Mouse (Mus musculus) lung, embryonic 14.5 days (tissue): ENCODE results near the gene 1700007K13Rik. TPM values are rescaled to one million over a fixed set of nuclear protein-coding genes. Genes with fewer than 3 reads are reported as not detected.

ENCODE experiments used
- ATAC-seq: fragments of 200-750 bp; cut with Nextera tagmentation; 2 replicates; pipeline ENCODE4 v1.8.0; 2017; ENCODE audit warnings: mild to moderate bottlenecking, moderate TSS enrichment, moderate library complexity; ENCODE audit not compliant: insufficient read depth
- DNase-seq: peaks from one replicate; pipeline ENCODE4 v3.0.0-alpha.2; 2015
- H3K27ac ChIP-seq: fragments of 300-500 bp; sonication (generic); 2 replicates; pipeline ENCODE4 v1.5.1; 2014; ENCODE audit warnings: low read depth, mild to moderate bottlenecking, moderate library complexity
- H3K27me3 ChIP-seq: fragments of 300-500 bp; sonication (generic); 2 replicates; pipeline ENCODE4 v1.6.1; 2014; ENCODE audit warnings: low read length, control low read depth; ENCODE audit not compliant: insufficient read depth
- H3K36me3 ChIP-seq: fragments of 300-500 bp; sonication (generic); 2 replicates; pipeline ENCODE4 v1.6.1; 2014; ENCODE audit warnings: control low read depth; ENCODE audit not compliant: insufficient read depth
- H3K4me1 ChIP-seq: fragments of 300-500 bp; sonication (generic); 2 replicates; pipeline ENCODE4 v1.6.1; 2014; ENCODE audit warnings: antibody characterized with exemption, control low read depth; ENCODE audit not compliant: insufficient read depth
- H3K4me2 ChIP-seq: fragments of 300-500 bp; sonication (generic); 2 replicates; pipeline ENCODE4 v1.6.1; 2014; ENCODE audit warnings: mild to moderate bottlenecking
- H3K4me3 ChIP-seq: fragments of 300-500 bp; sonication (generic); 2 replicates; pipeline ENCODE4 v1.5.1; 2014; ENCODE audit warnings: low read depth, low read length
- H3K9ac ChIP-seq: fragments of 300-500 bp; sonication (generic); 2 replicates; pipeline ENCODE4 v1.6.1; 2014
- H3K9me3 ChIP-seq: fragments of 300-500 bp; sonication (generic); 2 replicates; pipeline ENCODE4 v1.6.1; 2016; ENCODE audit warnings: low read depth, low read length, control low read depth
- CTCF ChIP-seq: IDR thresholded peaks from 2 replicates; pipeline ENCODE4 v1.5.1; 2016; ENCODE audit warnings: antibody characterized with exemption, low read depth
- WGBS: fragments of 180-500 bp; shearing (Covaris S2); extraction: QIAGEN DNeasy Blood & Tissue Kit; methylation state at CpG from one replicate; pipeline ENCODE4 v1.1.7; 2014; 5-methylcytosine and 5-hydroxymethylcytosine counted together
- polyA plus RNA-seq: library from polyadenylated mRNA; unstranded; fragments of >200 nt; fragmentation: Nextera tagmentation; extraction: Ambion mirVana; gene quantifications from 2 replicates; pipeline ENCODE4 v1.2.1, GENCODE M21; 2014

The 1700007K13Rik gene
- polyA plus RNA-seq, 1 experiment from 2014 or later: not detected

- peak overlapping the region; percentile 76 for H3K27ac ChIP-seq
- H3K4me2 ChIP-seq: no peak overlapping the region
- no peak overlapping the region for H3K9ac ChIP-seq
- no peak overlapping the region for H3K4me3 ChIP-seq
- ATAC-seq (no peak), DNase-seq (no peak)
- H3K27me3 ChIP-seq: no peaks in the 10 kb centered on the region
- no peak for TF ChIP-seq CTCF
- H3K9me3 ChIP-seq: no peaks in the 10 kb centered on the region; the same call in 1 of the 2 replicates
- H3K4me1 ChIP-seq: no peaks in the 10 kb centered on the region
- H3K36me3 ChIP-seq: no peaks in the 10 kb centered on the region
- no CpG with 5 or more reads among the region's 2 CpGs for WGBS
These were observed 32.6 kb downstream of the 1700007K13Rik start for GRCm38 (mm10) chr2:28433512-28433911.

GRCm38 (mm10) chr2:28432811-28433210 lies 33.3 kb downstream of the 1700007K13Rik start:
- TF ChIP-seq CTCF: no peak
- Histone ChIP-seq H3K9ac (no peak overlapping the region), H3K36me3 (no peaks in the 10 kb centered on the region), H3K4me3 (no peak overlapping the region), H3K27ac (peak overlapping the region; percentile 76), H3K4me1 (no peaks in the 10 kb centered on the region), H3K4me2 (no peak overlapping the region), H3K9me3 (no peaks in the 10 kb centered on the region; the same call in 1 of the 2 replicates), H3K27me3 (no peaks in the 10 kb centered on the region)
- DNase-seq: peak; percentile 76
- WGBS: 4% methylated on average over 1 of the region's 1 CpGs
- peak; percentile 63 for ATAC-seq

DNA sequence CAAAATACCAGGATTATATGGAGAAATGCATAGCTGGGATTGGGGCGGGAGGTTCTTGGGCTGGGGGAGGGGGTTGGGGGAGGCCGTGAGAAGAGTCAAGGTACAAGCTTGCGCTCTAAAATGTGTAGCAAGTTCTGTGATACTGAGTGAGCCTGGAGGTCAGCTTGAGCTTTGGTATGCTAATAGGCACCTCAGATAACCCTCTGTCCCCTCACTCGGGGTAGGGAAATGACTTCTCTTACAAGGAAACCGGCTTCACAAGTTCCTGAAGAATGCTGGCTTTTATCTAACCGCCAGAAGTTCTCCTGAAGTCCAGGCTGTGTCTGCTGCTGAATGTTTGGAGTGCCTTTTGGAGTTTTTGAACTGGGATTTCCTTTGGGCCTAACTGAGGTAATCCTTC lies 35.3 kb downstream of the 1700007K13Rik start:
- H3K4me1 ChIP-seq: no peaks in the 10 kb centered on the region
- H3K36me3 ChIP-seq: no peaks in the 10 kb centered on the region
- H3K27me3 ChIP-seq: no peaks in the 10 kb centered on the region
- H3K27ac ChIP-seq: peak overlapping the region; percentile 61; the same call in 1 of the 2 replicates
- WGBS: 29% methylated on average over 6 of the region's 6 CpGs
- ATAC-seq: no peak
- H3K4me2 ChIP-seq: no peak overlapping the region
- H3K9ac ChIP-seq: no peak overlapping the region
- no peak for TF ChIP-seq CTCF
- peak; percentile 65 for DNase-seq
- H3K4me3 ChIP-seq: no peak overlapping the region
- no peaks in the 10 kb centered on the region for H3K9me3 ChIP-seq

DNA sequence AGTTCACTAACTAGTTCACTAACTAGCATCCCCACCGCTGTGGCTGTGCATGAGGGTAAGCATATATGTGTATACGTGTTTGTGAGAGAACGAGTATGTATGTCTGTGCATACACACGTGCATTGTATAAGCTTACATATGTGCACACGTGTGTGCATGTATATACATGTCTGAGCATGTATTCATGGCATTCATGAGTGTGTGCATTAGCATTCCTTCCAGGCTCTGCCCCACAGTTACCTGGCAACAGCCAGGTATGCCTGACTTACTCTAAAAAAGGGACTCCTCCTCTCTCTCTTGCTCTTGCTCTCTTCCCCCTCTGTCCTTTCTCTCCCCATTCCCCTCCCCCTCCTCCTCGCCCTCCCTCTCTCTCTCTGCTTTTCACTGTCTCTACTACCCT lies 38.9 kb downstream of the 1700007K13Rik start:
- WGBS: 79% methylated on average over 6 of the region's 6 CpGs
- no peak overlapping the region for H3K9ac ChIP-seq
- H3K4me1 ChIP-seq: no peaks in the 10 kb centered on the region
- no peak for TF ChIP-seq CTCF
- DNase-seq (no peak), ATAC-seq (no peak)
- H3K9me3 ChIP-seq: no peaks in the 10 kb centered on the region
- H3K4me3 ChIP-seq: no peak overlapping the region
- no peaks in the 10 kb centered on the region for H3K27me3 ChIP-seq
- H3K36me3 ChIP-seq: no peaks in the 10 kb centered on the region
- no peak overlapping the region for H3K27ac ChIP-seq
- H3K4me2 ChIP-seq: no peak overlapping the region

GRCm38 (mm10) chr2:28423167-28423566 lies 43.0 kb downstream of the 1700007K13Rik start:
- H3K4me1 ChIP-seq: no peaks in the 10 kb centered on the region
- ATAC-seq (no peak), DNase-seq (peak; percentile 83)
- no peaks in the 10 kb centered on the region for H3K36me3 ChIP-seq
- TF ChIP-seq CTCF: peak; percentile 62
- no peak overlapping the region for H3K9ac ChIP-seq
- H3K27ac ChIP-seq: no peak overlapping the region
- no peaks in the 10 kb centered on the region for H3K27me3 ChIP-seq
- WGBS: 35% methylated on average over 3 of the region's 3 CpGs
- H3K4me2 ChIP-seq: no peak overlapping the region
- no peaks in the 10 kb centered on the region for H3K9me3 ChIP-seq
- H3K4me3 ChIP-seq: no peak overlapping the region

GRCm38 (mm10) chr2:28419898-28420297 lies 46.2 kb downstream of the 1700007K13Rik start:
- TF ChIP-seq CTCF: peak; percentile 94
- Histone ChIP-seq H3K9ac (no peak overlapping the region), H3K27me3 (no peaks in the 10 kb centered on the region), H3K4me3 (no peak overlapping the region), H3K9me3 (no peaks in the 10 kb centered on the region), H3K36me3 (no peaks in the 10 kb centered on the region), H3K4me1 (no peaks in the 10 kb centered on the region), H3K4me2 (no peak overlapping the region), H3K27ac (no peak overlapping the region)
- 15% methylated on average over 4 of the region's 4 CpGs for WGBS
- ATAC-seq (no peak), DNase-seq (peak; percentile 95)

- Histone ChIP-seq H3K36me3 (no peaks in the 10 kb centered on the region), H3K9ac (no peak overlapping the region), H3K27ac (no peak overlapping the region), H3K4me2 (no peak overlapping the region), H3K4me1 (no peaks in the 10 kb centered on the region), H3K27me3 (no peaks in the 10 kb centered on the region), H3K4me3 (no peak overlapping the region), H3K9me3 (no peaks in the 10 kb centered on the region)
- peak; percentile 94 for TF ChIP-seq CTCF
- 42% methylated on average over 2 of the region's 2 CpGs for WGBS
- ATAC-seq (peak; percentile 47; the same call in 1 of the 2 replicates), DNase-seq (peak; percentile 96)
These were observed 48.1 kb downstream of the 1700007K13Rik start for GRCm38 (mm10) chr2:28418034-28418433.

DNA sequence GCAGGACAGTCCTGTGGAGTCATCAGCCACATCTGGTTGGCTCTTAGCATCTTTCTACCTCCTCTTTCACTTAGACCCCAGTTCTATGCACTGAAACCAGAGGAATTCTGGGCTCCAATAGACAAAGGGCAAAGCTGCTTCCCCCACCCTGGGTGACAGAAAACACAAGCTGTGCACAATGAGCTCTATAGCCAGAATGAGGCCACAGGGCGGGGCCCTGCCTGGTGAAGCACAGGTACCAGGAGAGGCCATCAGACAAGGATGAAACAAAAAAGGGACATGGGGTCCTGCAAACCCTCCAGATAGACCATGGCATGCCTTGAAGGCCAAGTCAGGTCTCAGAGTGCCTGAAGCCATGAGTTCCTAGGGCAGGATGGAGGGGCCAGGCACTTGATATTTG lies 49.6 kb downstream of the 1700007K13Rik start:
- WGBS: 85% methylated on average over 1 of the region's 1 CpGs
- Histone ChIP-seq H3K9ac (no peak overlapping the region), H3K4me1 (no peaks in the 10 kb centered on the region), H3K36me3 (no peaks in the 10 kb centered on the region), H3K27ac (no peak overlapping the region), H3K27me3 (no peaks in the 10 kb centered on the region), H3K4me3 (no peak overlapping the region), H3K9me3 (no peaks in the 10 kb centered on the region), H3K4me2 (no peak overlapping the region)
- DNase-seq: no peak
- ATAC-seq: no peak
- TF ChIP-seq CTCF: no peak
